Mouse (Mus musculus) midbrain, embryonic 13.5 days (tissue): Measurements from ENCODE around the gene Rps6ka5. TPM values are rescaled to one million over a fixed set of nuclear protein-coding genes. Genes with fewer than 3 reads are reported as not detected.

Experiments used
- ATAC-seq: fragments of 200-750 bp; cut with Nextera tagmentation; 2 replicates; pipeline ENCODE4 v1.8.0; 2017; ENCODE audit warnings: mild to moderate bottlenecking, moderate TSS enrichment, moderate library complexity
- H3K27ac ChIP-seq: fragments of 300-500 bp; sonication (generic); 2 replicates; pipeline ENCODE4 v1.5.1; 2015; ENCODE audit warnings: inconsistent platforms, mild to moderate bottlenecking, moderate library complexity
- H3K27me3 ChIP-seq: fragments of 300-500 bp; sonication (generic); 2 replicates; pipeline ENCODE4 v1.6.1; 2015; ENCODE audit warnings: mild to moderate bottlenecking, inconsistent platforms
- H3K36me3 ChIP-seq: fragments of 300-500 bp; sonication (generic); 2 replicates; pipeline ENCODE4 v1.6.1; 2015; ENCODE audit warnings: mild to moderate bottlenecking, inconsistent platforms
- H3K4me1 ChIP-seq: fragments of 300-500 bp; sonication (generic); replicated peaks from 2 replicates; pipeline ENCODE4 v1.6.1; 2015; ENCODE audit warnings: inconsistent platforms
- H3K4me2 ChIP-seq: fragments of 300-500 bp; sonication (generic); replicated peaks from 2 replicates; pipeline ENCODE4 v1.6.1; 2015; ENCODE audit warnings: moderate library complexity, mild to moderate bottlenecking, inconsistent platforms
- H3K4me3 ChIP-seq: fragments of 300-500 bp; sonication (generic); replicated peaks from 2 replicates; pipeline ENCODE4 v1.5.1; 2015; ENCODE audit warnings: mild to moderate bottlenecking, inconsistent platforms
- H3K9ac ChIP-seq: fragments of 300-500 bp; sonication (generic); replicated peaks from 2 replicates; pipeline ENCODE4 v1.6.1; 2015; ENCODE audit warnings: mild to moderate bottlenecking, inconsistent platforms
- H3K9me3 ChIP-seq: fragments of 300-500 bp; sonication (generic); 2 replicates; pipeline ENCODE4 v1.6.1; 2016; ENCODE audit warnings: mild to moderate bottlenecking, inconsistent platforms
- WGBS: fragments of 180-500 bp; shearing (Covaris S2); methylation state at CpG from one replicate; pipeline ENCODE4 v1.1.7; 2015; 5-methylcytosine and 5-hydroxymethylcytosine counted together
- polyA plus RNA-seq: library from polyadenylated mRNA; unstranded; fragments of >200 nt; fragmentation: Nextera tagmentation; extraction: Ambion mirVana; gene quantifications from 2 replicates; pipeline ENCODE4 v1.2.1, GENCODE M21; 2015

Rps6ka5 gene
- polyA plus RNA-seq, 1 experiment from 2014 or later: 6.4 TPM

DNA sequence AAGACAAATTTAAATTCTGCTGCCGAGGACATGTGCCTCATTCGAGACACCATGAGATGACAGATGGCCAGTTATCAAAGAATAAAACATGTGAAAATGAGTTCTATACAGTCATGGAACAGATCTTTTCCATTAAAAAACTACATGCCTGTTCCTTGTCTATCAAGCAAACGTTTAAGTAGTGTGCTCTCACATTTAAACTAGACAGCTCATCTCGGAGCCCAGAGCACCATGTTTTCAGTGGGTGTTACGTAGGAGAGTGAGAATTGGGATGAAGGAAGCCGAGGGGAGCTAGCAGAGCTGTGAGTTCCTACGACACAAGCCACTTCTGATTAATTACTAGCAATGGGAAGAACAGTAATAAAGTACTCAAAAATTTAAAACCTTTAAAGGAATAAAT, 158.0 kb downstream of the Rps6ka5 start:
- H3K4me3 ChIP-seq: no peak overlapping the region
- no peak for ATAC-seq
- no peak overlapping the region for H3K27ac ChIP-seq
- peaks cover 5% of the 10 kb centered on the region for H3K36me3 ChIP-seq
- H3K27me3 ChIP-seq: no peaks in the 10 kb centered on the region
- no peak overlapping the region for H3K4me2 ChIP-seq
- H3K4me1 ChIP-seq: no peaks in the 10 kb centered on the region
- 84% methylated on average over 7 of the region's 7 CpGs for WGBS
- no peak overlapping the region for H3K9ac ChIP-seq
- H3K9me3 ChIP-seq: no peaks in the 10 kb centered on the region

DNA sequence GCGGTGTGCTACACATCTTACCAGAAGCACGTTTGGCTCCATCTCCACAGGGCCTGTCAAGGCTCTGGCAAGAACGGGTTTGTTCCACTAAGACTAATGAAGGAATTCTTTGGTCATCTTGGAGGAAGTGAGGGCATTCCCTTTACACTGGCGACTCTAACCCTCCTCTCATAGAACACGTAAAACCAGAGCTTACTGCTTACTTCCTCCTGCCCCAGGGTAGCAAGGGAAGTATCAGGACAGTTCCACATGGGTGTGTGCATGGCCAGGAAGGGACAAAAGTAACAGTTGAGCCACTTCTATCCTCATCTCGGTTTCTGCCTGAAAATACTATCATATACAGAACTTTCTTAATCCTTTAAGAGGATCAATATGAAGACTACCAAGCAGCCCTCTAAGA, 158.7 kb downstream of the Rps6ka5 start:
- no peak overlapping the region for H3K27ac ChIP-seq
- H3K4me3 ChIP-seq: no peak overlapping the region
- H3K9ac ChIP-seq: no peak overlapping the region
- no peaks in the 10 kb centered on the region for H3K27me3 ChIP-seq
- no peaks in the 10 kb centered on the region for H3K9me3 ChIP-seq
- no peaks in the 10 kb centered on the region for H3K4me1 ChIP-seq
- WGBS: 86% methylated on average over 6 of the region's 6 CpGs
- no peak overlapping the region for H3K4me2 ChIP-seq
- peaks cover 8% of the 10 kb centered on the region; the same call in 1 of the 2 replicates for H3K36me3 ChIP-seq
- no peak for ATAC-seq

- Histone ChIP-seq H3K27me3 (no peaks in the 10 kb centered on the region), H3K4me2 (no peak overlapping the region), H3K27ac (no peak overlapping the region), H3K4me3 (no peak overlapping the region), H3K4me1 (no peaks in the 10 kb centered on the region), H3K36me3 (peaks cover 9% of the 10 kb centered on the region; the same call in 1 of the 2 replicates), H3K9ac (no peak overlapping the region), H3K9me3 (no peaks in the 10 kb centered on the region)
- WGBS: 76% methylated on average over 3 of the region's 3 CpGs
- no peak for ATAC-seq
Measured at GRCm38 (mm10) chr12:100567627-100568026, 159.2 kb downstream of the Rps6ka5 start.

DNA sequence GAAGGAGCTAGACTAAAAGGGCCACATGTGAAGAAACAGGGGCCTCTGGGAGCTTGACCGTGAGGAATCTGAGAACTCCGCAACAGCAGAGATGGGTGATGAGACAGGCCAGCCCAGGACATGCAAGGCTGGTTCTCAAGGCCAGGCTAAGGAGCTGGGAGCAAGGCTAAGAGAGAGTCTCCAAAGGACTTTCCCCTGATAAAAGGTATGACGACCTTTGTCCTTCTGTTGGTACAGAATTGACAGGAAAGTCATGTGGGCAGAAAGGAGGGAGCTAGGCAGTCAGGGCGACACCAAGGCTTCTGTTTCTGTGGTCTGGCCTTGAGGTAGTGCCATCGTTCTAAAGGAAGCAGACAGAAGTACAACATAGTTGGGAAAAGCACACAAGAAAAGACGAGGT, 173.1 kb downstream of the Rps6ka5 start:
- 91% methylated on average over 6 of the region's 6 CpGs for WGBS
- H3K4me3 ChIP-seq: no peak overlapping the region

DNA sequence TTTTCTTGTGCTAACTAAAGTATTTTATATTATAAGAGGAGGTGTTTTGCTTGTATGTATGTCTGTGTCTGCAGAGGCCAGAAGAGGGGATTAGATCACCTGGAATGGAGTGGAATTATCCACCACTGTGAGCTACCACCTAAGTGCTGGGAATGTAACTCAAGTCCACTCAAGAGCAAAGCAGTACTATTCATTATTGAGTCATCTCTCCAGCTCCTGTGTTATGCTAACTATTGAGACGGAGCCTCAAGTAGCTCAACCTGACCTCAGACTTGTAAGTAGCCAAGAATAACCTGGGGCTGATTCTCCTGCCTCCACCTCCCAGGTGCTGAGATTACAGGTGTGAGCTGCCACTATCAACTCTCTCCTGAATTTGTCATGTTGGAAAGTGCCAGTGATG, 174.8 kb downstream of the Rps6ka5 start:
- H3K9me3 ChIP-seq: no peaks in the 10 kb centered on the region
- no peak for ATAC-seq
- no peak overlapping the region for H3K9ac ChIP-seq
- H3K27ac ChIP-seq: no peak overlapping the region
- 83% methylated on average over 1 of the region's 1 CpGs for WGBS
- no peak overlapping the region for H3K4me2 ChIP-seq
- no peaks in the 10 kb centered on the region for H3K27me3 ChIP-seq
- no peaks in the 10 kb centered on the region for H3K4me1 ChIP-seq
- H3K4me3 ChIP-seq: no peak overlapping the region
- H3K36me3 ChIP-seq: peaks cover 14% of the 10 kb centered on the region; the same call in 1 of the 2 replicates

More for the DNA sequence above, 173.1 kb downstream of the Rps6ka5 start:
- Histone ChIP-seq H3K36me3 (peaks cover 14% of the 10 kb centered on the region; the same call in 1 of the 2 replicates), H3K9ac (no peak overlapping the region), H3K27ac (no peak overlapping the region), H3K4me2 (no peak overlapping the region), H3K27me3 (no peaks in the 10 kb centered on the region), H3K9me3 (no peaks in the 10 kb centered on the region), H3K4me1 (no peaks in the 10 kb centered on the region)
- ATAC-seq: no peak

DNA sequence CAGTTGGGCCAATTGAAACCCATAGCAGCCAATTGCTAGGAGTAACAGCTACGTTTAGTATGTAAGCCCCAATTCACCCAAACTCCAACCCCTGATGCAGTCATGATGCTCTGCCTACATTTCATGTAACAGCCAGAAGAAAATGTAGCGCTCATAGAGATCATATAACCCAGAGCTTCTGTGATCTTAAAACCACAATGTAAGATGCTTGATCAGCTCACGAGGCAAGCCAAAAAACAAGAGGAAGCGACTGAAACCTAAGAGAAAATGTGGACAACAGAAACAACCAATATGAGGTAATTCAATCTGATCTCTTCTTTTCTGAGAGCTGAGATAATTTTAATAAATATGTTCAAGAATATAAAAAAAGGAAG, 182.6 kb downstream of the Rps6ka5 start:
- Histone ChIP-seq H3K27ac (no peak overlapping the region), H3K4me2 (no peak overlapping the region), H3K9me3 (no peaks in the 10 kb centered on the region), H3K27me3 (no peaks in the 10 kb centered on the region), H3K9ac (no peak overlapping the region), H3K4me3 (no peak overlapping the region), H3K4me1 (no peaks in the 10 kb centered on the region), H3K36me3 (no peaks in the 10 kb centered on the region)
- ATAC-seq: no peak
- WGBS: 95% methylated on average over 4 of the region's 4 CpGs

DNA sequence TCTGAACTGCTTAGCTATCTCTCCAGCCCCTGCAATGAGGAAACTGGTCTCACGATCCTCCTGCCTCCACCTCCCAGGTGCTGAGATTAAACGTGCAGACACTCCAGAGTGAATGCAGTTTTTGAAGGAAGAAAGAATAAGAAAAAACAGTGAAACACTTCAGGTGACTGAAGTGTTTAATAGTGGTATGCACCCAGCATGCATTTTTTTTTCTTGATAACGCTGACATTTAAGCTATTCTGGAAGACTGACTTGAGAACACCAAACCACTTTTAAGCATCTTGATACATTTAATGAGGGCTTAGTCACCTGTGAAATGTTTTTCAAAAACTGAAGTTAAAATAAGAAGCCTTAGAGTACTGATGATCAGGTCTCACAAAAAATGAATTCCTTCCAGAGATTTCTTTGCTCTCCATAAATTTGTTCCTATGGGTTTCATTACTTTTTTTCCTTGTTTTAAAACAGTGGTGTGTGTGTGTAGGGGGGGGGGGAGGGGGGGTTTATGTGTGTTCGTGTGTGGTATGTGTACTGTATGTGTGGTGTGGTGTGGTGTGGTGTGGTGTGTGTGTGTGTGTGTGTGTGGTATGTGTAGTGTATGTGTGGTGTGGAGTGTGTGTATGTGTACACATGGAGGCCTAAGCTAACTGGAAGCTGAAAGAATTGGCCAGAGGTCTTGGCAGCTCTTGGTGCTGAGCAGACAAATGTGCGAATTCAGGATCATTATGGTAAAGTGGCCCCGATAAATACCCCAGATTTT, 183.2 kb downstream of the Rps6ka5 start:
- ATAC-seq: no peak
- Histone ChIP-seq H3K9ac (no peak overlapping the region), H3K36me3 (no peaks in the 10 kb centered on the region), H3K27me3 (no peaks in the 10 kb centered on the region), H3K4me2 (no peak overlapping the region), H3K27ac (no peak overlapping the region), H3K4me1 (no peaks in the 10 kb centered on the region), H3K9me3 (no peaks in the 10 kb centered on the region), H3K4me3 (no peak overlapping the region)
- 79% methylated on average over 6 of the region's 6 CpGs for WGBS

DNA sequence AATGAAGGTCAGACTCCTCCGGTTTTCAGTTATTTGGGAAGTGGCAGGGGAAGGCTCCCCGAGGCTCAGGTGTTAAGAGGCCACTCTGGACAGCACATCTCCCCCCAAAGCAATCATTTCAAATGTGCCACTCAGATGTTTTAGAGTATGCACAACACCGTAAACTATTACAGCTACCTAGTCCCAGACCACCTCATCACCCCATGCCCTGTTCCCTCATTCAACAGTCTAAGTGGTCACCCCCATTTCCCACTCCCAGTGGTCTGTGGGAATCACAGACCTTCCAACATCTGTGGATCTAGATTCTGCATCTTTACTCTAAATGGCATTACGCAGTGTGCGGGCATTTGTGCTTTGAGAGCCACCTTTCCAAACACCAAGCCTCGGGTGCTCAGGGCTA, 184.3 kb downstream of the Rps6ka5 start:
- no peaks in the 10 kb centered on the region for H3K9me3 ChIP-seq
- no peaks in the 10 kb centered on the region for H3K4me1 ChIP-seq
- no peak for ATAC-seq
- H3K9ac ChIP-seq: no peak overlapping the region
- no peak overlapping the region for H3K27ac ChIP-seq
- 90% methylated on average over 6 of the region's 6 CpGs for WGBS
- H3K36me3 ChIP-seq: no peaks in the 10 kb centered on the region
- no peak overlapping the region for H3K4me3 ChIP-seq
- H3K4me2 ChIP-seq: no peak overlapping the region
- H3K27me3 ChIP-seq: no peaks in the 10 kb centered on the region

DNA sequence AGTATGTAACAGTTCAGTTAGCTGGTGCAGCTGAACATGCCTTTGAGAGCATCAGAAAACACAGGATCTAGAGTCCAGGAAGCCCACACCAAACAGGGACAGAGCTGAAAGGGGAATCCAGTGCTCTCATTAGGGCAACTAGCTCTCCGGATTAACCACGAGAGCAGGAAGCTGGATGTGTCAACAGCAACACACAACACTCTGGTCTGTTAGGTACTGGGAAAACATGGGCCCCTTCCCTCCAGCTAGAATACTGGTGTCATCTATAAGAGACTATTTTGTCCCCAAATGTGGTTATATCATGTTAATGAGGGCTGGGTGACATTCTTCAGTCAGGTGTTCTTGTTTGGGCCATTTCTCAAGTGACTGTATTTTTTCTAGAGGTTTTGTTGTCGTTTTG, 184.7 kb downstream of the Rps6ka5 start:
- no peak for ATAC-seq
- Histone ChIP-seq H3K4me2 (no peak overlapping the region), H3K36me3 (no peaks in the 10 kb centered on the region), H3K27me3 (no peaks in the 10 kb centered on the region), H3K4me1 (no peaks in the 10 kb centered on the region), H3K4me3 (no peak overlapping the region), H3K9me3 (no peaks in the 10 kb centered on the region), H3K27ac (no peak overlapping the region), H3K9ac (no peak overlapping the region)
- 62% methylated on average over 3 of the region's 3 CpGs for WGBS

DNA sequence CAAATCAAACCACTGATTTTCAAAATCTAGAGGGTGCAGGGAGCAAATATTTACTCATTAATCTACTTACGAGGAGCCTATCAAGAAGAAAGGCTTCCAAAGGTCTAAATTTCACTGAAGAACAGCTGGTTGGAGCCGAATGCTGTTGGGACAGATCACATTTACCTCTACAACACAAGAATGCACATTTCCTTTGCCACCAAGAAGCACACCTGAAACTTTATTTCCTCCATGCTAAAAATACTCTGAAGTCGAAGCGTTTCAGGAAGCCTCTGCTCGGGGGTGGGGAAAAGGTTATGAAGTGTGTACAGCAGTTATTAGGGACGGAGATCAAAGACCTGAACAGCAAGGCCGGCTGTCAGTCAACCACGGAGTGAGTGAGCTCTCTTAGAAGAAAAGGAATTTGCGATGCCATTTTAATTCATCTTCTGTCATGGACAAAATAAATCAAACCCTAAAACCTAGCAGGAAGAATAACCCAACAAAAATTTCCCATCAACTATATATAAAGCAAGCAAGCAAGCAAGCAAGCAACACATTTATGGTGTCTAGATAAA, 187.5 kb downstream of the Rps6ka5 start:
- WGBS: 64% methylated on average over 9 of the region's 9 CpGs
- Histone ChIP-seq H3K9ac (no peak overlapping the region), H3K36me3 (no peaks in the 10 kb centered on the region), H3K4me1 (0 out of 2 replicates have a peak, but pooled peaks cover 1% of the 10 kb centered on the region), H3K4me3 (no peak overlapping the region), H3K4me2 (no peak overlapping the region), H3K27me3 (no peaks in the 10 kb centered on the region), H3K27ac (no peak overlapping the region), H3K9me3 (no peaks in the 10 kb centered on the region)
- ATAC-seq: no peak

GRCm38 (mm10) chr12:100538445-100539157, 188.2 kb downstream of the Rps6ka5 start:
- 76% methylated on average over 7 of the region's 7 CpGs for WGBS
- Histone ChIP-seq H3K27ac (no peak overlapping the region), H3K4me3 (no peak overlapping the region), H3K9me3 (no peaks in the 10 kb centered on the region), H3K36me3 (no peaks in the 10 kb centered on the region), H3K4me1 (0 out of 2 replicates have a peak, but pooled peaks cover 6% of the 10 kb centered on the region), H3K4me2 (no peak overlapping the region), H3K9ac (no peak overlapping the region), H3K27me3 (no peaks in the 10 kb centered on the region)
- ATAC-seq: no peak

GRCm38 (mm10) chr12:100537091-100537490, 189.7 kb downstream of the Rps6ka5 start:
- Histone ChIP-seq H3K4me1 (0 out of 2 replicates have a peak, but pooled peaks cover 6% of the 10 kb centered on the region), H3K4me3 (no peak overlapping the region), H3K9me3 (no peaks in the 10 kb centered on the region), H3K27ac (no peak overlapping the region), H3K9ac (no peak overlapping the region), H3K4me2 (no peak overlapping the region), H3K27me3 (no peaks in the 10 kb centered on the region), H3K36me3 (no peaks in the 10 kb centered on the region)
- no peak for ATAC-seq
- WGBS: 90% methylated on average over 11 of the region's 11 CpGs
